Mouse (Mus musculus): ENCODE results near the gene Tmem80. TPM values are rescaled to one million over a fixed set of nuclear protein-coding genes. Genes with fewer than 3 reads are reported as not detected.

Tmem80 gene
- total and polyA plus RNA-seq, 3 experiments, result 7.4 to 9.9 (median 8.3) TPM

DNA sequence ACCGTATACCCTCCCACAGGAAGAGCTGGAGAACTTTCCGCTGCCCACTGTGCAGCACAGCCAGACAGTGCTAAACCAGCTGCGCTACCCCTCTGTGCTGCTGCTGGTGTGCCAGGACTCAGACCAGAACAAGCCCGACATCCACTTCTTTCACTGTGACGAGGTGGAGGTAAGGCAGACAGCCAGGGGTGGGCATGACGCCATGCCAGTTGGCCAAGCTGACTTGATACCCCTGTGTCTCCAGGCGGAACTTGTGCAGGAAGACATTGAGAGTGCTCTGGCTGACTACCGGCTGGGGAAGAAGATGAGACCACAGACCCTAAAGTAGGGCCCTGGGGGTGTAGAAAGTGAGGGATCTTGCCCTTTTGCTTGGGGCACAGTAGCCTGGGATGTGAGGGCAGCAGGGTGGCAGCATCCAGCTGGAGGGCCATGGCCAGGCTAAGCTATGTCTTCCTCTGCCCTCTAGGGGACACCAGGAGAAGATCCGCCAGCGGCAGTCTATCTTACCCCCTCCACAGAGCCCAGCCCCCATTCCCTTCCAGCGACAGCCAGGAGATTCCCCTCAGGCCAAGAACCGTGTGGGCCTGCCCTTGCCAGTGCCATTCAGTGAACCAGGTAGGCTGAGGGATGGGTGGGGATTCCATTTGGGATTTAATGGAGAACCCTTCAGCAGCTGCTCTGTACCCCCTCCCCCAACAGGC lies 28.2 kb downstream of the Tmem80 start:
- H3K9me3 ChIP-seq (replicated peaks; ENCODE audit: low read length), result no peaks in the 10 kb centered on the region
- H3K36me3 ChIP-seq (replicated peaks in 1 of 2; ENCODE audit: control insufficient read depth in 1 of 2, insufficient read depth in 1 of 2, low read length in 1 of 2), result no peaks in the 10 kb centered on the region
- peak; percentile 64 for TF ChIP-seq CHD2 (IDR thresholded peaks at IDR 0.05; ENCODE audit: low read length)
- no peak for TF ChIP-seq MAZ (IDR thresholded peaks at IDR 0.05; ENCODE audit: low read depth, low read length)
- TF ChIP-seq SMC3 (IDR thresholded peaks at IDR 0.05; ENCODE audit: low read depth, low read length), result peak; percentile 38
- TF ChIP-seq NRF1 (IDR thresholded peaks at IDR 0.05; ENCODE audit: low read depth, low read length), result no peak
- no peak for TF ChIP-seq ZC3H11A (IDR thresholded peaks at IDR 0.05; ENCODE audit: low read depth, low read length)
- TF ChIP-seq IRF4 (IDR thresholded peaks at IDR 0.05; ENCODE audit: low read depth, low read length), result peak; percentile 9; the same call in 1 of the 2 replicates
- peak in 1 of 2 experiments; percentile 63; a peak in 2 of 4 replicates for TF ChIP-seq CTCF (conservative IDR thresholded peaks at IDR 0.05 in 1 of 2, IDR thresholded peaks at IDR 0.05 in 1 of 2; ENCODE audit: low read depth in 2 of 2, low read length in 2 of 2)
- TF ChIP-seq BHLHE40 (IDR thresholded peaks at IDR 0.05; ENCODE audit: low read depth, low read length), result no peak
- peak; percentile 46 for TF ChIP-seq RAD21 (IDR thresholded peaks at IDR 0.05; ENCODE audit: low read depth, low read length)
- no peak for TF ChIP-seq POLR2A (IDR thresholded peaks at IDR 0.05; ENCODE audit: low read depth, low read length)
- TF ChIP-seq E2F4 (IDR thresholded peaks at IDR 0.05; ENCODE audit: insufficient replicate concordance, low read depth, low read length), result no peak
- dilution Hi-C loops (cut with MboI; ENCODE audit: extremely low pct_ligation_motif_present, extremely low pct_unique_long_range_greater_than_20kb, low sequenced_read_pairs), result no loop called here
- H3K4me3 ChIP-seq (replicated peaks in 1 of 3; ENCODE audit: low read depth in 2 of 3, low read length in 2 of 3, poor library complexity in 1 of 3), result no peak overlapping the region
- no peak for DNase-seq (ENCODE audit: extremely low read depth)
- peaks cover 8 to 22% of the 10 kb centered on the region in 2 experiments for H3K4me1 ChIP-seq (ENCODE audit: control insufficient read depth in 1 of 2, insufficient read depth in 2 of 2)
- no peak overlapping the region for H3K27ac ChIP-seq (ENCODE audit: insufficient read depth, low read depth)
- H3K9ac ChIP-seq (ENCODE audit: insufficient read depth, low read depth), result no peak overlapping the region
- in situ Hi-C loops (cut with MboI; ENCODE audit: low pct_ligation_motif_present, low pct_unique_long_range_greater_than_20kb, low sequenced_read_pairs), result loop anchor here (5.0 to 25.0 kb wide), 2 partner anchors 258 to 368 kb away; no protein-coding TSS in a partner anchor
- no peaks in the 10 kb centered on the region for H3K79me2 ChIP-seq (replicated peaks; ENCODE audit: control insufficient read depth, extremely low read depth, insufficient read depth, poor library complexity, severe bottlenecking)
- H3K27me3 ChIP-seq (replicated peaks), result peaks cover 12% of the 10 kb centered on the region
- no peak overlapping the region for H3K4me2 ChIP-seq (ENCODE audit: insufficient read depth, low read depth, poor library complexity, severe bottlenecking)

GRCm38 (mm10) chr7:141356971-141357370 lies 29.4 kb downstream of the Tmem80 start:
- dilution Hi-C loops (cut with MboI; ENCODE audit: extremely low pct_ligation_motif_present, extremely low pct_unique_long_range_greater_than_20kb, low sequenced_read_pairs) (no loop called here), in situ Hi-C loops (cut with MboI; ENCODE audit: low pct_ligation_motif_present, low pct_unique_long_range_greater_than_20kb, low sequenced_read_pairs) (loop anchor here (5.0 to 25.0 kb wide), 2 partner anchors 260 to 370 kb away; no protein-coding TSS in a partner anchor)
- TF ChIP-seq PAX5 (IDR thresholded peaks at IDR 0.05; ENCODE audit: low read length) (no peak), ZNF384 (IDR thresholded peaks at IDR 0.05; ENCODE audit: low read depth, low read length) (no peak), MAZ (IDR thresholded peaks at IDR 0.05; ENCODE audit: low read depth, low read length) (no peak), CHD1 (IDR thresholded peaks at IDR 0.05; ENCODE audit: low read depth, low read length) (no peak), MAFK (IDR thresholded peaks at IDR 0.05; ENCODE audit: insufficient replicate concordance, low read length) (no peak), JUND (conservative IDR thresholded peaks at IDR 0.05; ENCODE audit: low read depth, low read length) (no peak), POLR2AphosphoS2 (IDR thresholded peaks at IDR 0.05; ENCODE audit: low read depth, low read length) (no peak), TBP (conservative IDR thresholded peaks at IDR 0.05; ENCODE audit: low read depth, low read length) (no peak), POLR2A (IDR thresholded peaks at IDR 0.05; ENCODE audit: low read depth, low read length) (no peak), IRF4 (IDR thresholded peaks at IDR 0.05; ENCODE audit: low read depth, low read length) (no peak), ZMIZ1 (IDR thresholded peaks at IDR 0.05; ENCODE audit: low read depth, low read length) (no peak)
- Histone ChIP-seq H3K4me3 (replicated peaks in 1 of 3; ENCODE audit: low read depth in 2 of 3, low read length in 2 of 3, poor library complexity in 1 of 3) (no peak overlapping the region), H3K4me1 (ENCODE audit: control insufficient read depth in 1 of 2, insufficient read depth in 2 of 2) (peaks cover 11 to 29% of the 10 kb centered on the region in 2 experiments), H3K79me2 (replicated peaks; ENCODE audit: control insufficient read depth, extremely low read depth, insufficient read depth, poor library complexity, severe bottlenecking) (no peaks in the 10 kb centered on the region), H3K9ac (ENCODE audit: insufficient read depth, low read depth) (no peak overlapping the region), H3K27me3 (replicated peaks) (peaks cover 12% of the 10 kb centered on the region), H3K4me2 (ENCODE audit: insufficient read depth, low read depth, poor library complexity, severe bottlenecking) (no peak overlapping the region), H3K27ac (ENCODE audit: insufficient read depth, low read depth) (no peak overlapping the region), H3K36me3 (replicated peaks in 1 of 2; ENCODE audit: control insufficient read depth in 1 of 2, insufficient read depth in 1 of 2, low read length in 1 of 2) (no peaks in the 10 kb centered on the region), H3K9me3 (replicated peaks; ENCODE audit: low read length) (no peaks in the 10 kb centered on the region)
- DNase-seq (ENCODE audit: extremely low read depth), result no peak

All from CH12.LX (cell line).